Mouse (Mus musculus) intestine, postnatal 0 days (tissue): Measurements from ENCODE around the gene 1600002K03Rik. TPM values are rescaled to one million over a fixed set of nuclear protein-coding genes. Genes with fewer than 3 reads are reported as not detected.

Experiments
- ATAC-seq: fragments of 200-750 bp; cut with Nextera tagmentation; 2 replicates; pipeline ENCODE4 v1.8.0; 2017; ENCODE audit warnings: mild to moderate bottlenecking, moderate TSS enrichment, moderate library complexity
- H3K27ac ChIP-seq: fragments of 300-500 bp; sonication (generic); 2 replicates; pipeline ENCODE4 v1.5.1; 2014; ENCODE audit warnings: mild to moderate bottlenecking, low read depth, low read length, moderate library complexity
- H3K27me3 ChIP-seq: fragments of 300-500 bp; sonication (generic); replicated peaks from 2 replicates; pipeline ENCODE4 v1.6.1; 2014; ENCODE audit warnings: low read length, mixed read lengths; ENCODE audit not compliant: control insufficient read depth, insufficient read depth
- H3K36me3 ChIP-seq: fragments of 300-500 bp; sonication (generic); 2 replicates; pipeline ENCODE4 v1.6.1; 2014; ENCODE audit warnings: mild to moderate bottlenecking, moderate library complexity; ENCODE audit not compliant: control insufficient read depth, insufficient read depth
- H3K4me1 ChIP-seq: fragments of 300-500 bp; sonication (generic); replicated peaks from 2 replicates; pipeline ENCODE4 v1.6.1; 2014; ENCODE audit warnings: antibody characterized with exemption, low read length, mixed read lengths; ENCODE audit not compliant: control insufficient read depth, insufficient read depth
- H3K4me2 ChIP-seq: fragments of 300-500 bp; sonication (generic); replicated peaks from 2 replicates; pipeline ENCODE4 v1.6.1; 2014; ENCODE audit warnings: low read depth, mild to moderate bottlenecking, moderate library complexity
- H3K4me3 ChIP-seq: fragments of 300-500 bp; sonication (generic); 2 replicates; pipeline ENCODE4 v1.5.1; 2014; ENCODE audit warnings: low read depth, low read length
- H3K9ac ChIP-seq: fragments of 300-500 bp; sonication (generic); 2 replicates; pipeline ENCODE4 v1.6.1; 2014; ENCODE audit warnings: mild to moderate bottlenecking, low read depth, low read length
- H3K9me3 ChIP-seq: fragments of 300-500 bp; sonication (generic); 2 replicates; pipeline ENCODE4 v1.6.1; 2016; ENCODE audit warnings: mixed run types; ENCODE audit not compliant: control insufficient read depth
- CTCF ChIP-seq: sonication (generic); IDR thresholded peaks from 2 replicates; pipeline ENCODE4 v1.5.1; 2016; ENCODE audit warnings: low read depth, mild to moderate bottlenecking, control low read depth, antibody characterized with exemption, moderate library complexity
- WGBS: fragments of 180-500 bp; shearing (Covaris S2); extraction: QIAGEN DNeasy Blood & Tissue Kit; methylation state at CpG from one replicate; pipeline ENCODE4 v1.1.7; 2014; 5-methylcytosine and 5-hydroxymethylcytosine counted together
- polyA plus RNA-seq: library from polyadenylated mRNA; unstranded; fragments of >200 nt; fragmentation: Nextera tagmentation; extraction: Ambion mirVana; gene quantifications from 2 replicates; pipeline ENCODE4 v1.2.1, GENCODE M21; 2015

Gene 1600002K03Rik
- polyA plus RNA-seq, 1 experiment from 2014 or later = 13.9 TPM

GRCm38 (mm10) chr10:80171760-80172526, 801 bp upstream of the 1600002K03Rik start:
- H3K9ac ChIP-seq = peak overlapping the region; percentile 24; the same call in 1 of the 2 replicates
- peaks cover 34% of the 10 kb centered on the region for H3K36me3 ChIP-seq
- peak overlapping the region; percentile 83 for H3K27ac ChIP-seq
- no peak for ATAC-seq
- no peaks in the 10 kb centered on the region for H3K9me3 ChIP-seq
- WGBS = 85% methylated on average over 45 of the region's 45 CpGs
- peak overlapping the region; percentile 63 for H3K4me2 ChIP-seq
- no peak overlapping the region; the same call in 1 of the 2 replicates for H3K4me3 ChIP-seq
- no peaks in the 10 kb centered on the region for H3K4me1 ChIP-seq
- TF ChIP-seq CTCF = no peak
- no peaks in the 10 kb centered on the region for H3K27me3 ChIP-seq

GRCm38 (mm10) chr10:80173358-80173757, 614 bp downstream of the 1600002K03Rik start:
- Histone ChIP-seq H3K36me3 (peaks cover 34% of the 10 kb centered on the region), H3K4me1 (no peaks in the 10 kb centered on the region), H3K9me3 (no peaks in the 10 kb centered on the region), H3K27me3 (no peaks in the 10 kb centered on the region), H3K4me2 (peak overlapping the region; percentile 63), H3K9ac (no peak overlapping the region), H3K4me3 (peak overlapping the region; percentile 45), H3K27ac (peak overlapping the region; percentile 83; the same call in 1 of the 2 replicates)
- no peak for ATAC-seq
- WGBS = 9% methylated on average over 11 of the region's 11 CpGs
- no peak for TF ChIP-seq CTCF

GRCm38 (mm10) chr10:80173955-80174640, 1.4 kb downstream of the 1600002K03Rik start:
- Histone ChIP-seq H3K4me2 (no peak overlapping the region), H3K9ac (no peak overlapping the region), H3K27me3 (no peaks in the 10 kb centered on the region), H3K4me1 (no peaks in the 10 kb centered on the region), H3K36me3 (peaks cover 34% of the 10 kb centered on the region), H3K27ac (no peak overlapping the region), H3K9me3 (no peaks in the 10 kb centered on the region), H3K4me3 (no peak overlapping the region)
- ATAC-seq = no peak
- no peak for TF ChIP-seq CTCF
- WGBS = 87% methylated on average over 10 of the region's 10 CpGs

- Histone ChIP-seq H3K9ac (no peak overlapping the region), H3K4me1 (no peaks in the 10 kb centered on the region), H3K4me2 (no peak overlapping the region), H3K4me3 (no peak overlapping the region), H3K27me3 (no peaks in the 10 kb centered on the region), H3K36me3 (peaks cover 28% of the 10 kb centered on the region), H3K9me3 (no peaks in the 10 kb centered on the region), H3K27ac (no peak overlapping the region)
- peak; percentile 72 for TF ChIP-seq CTCF
- WGBS = 42% methylated on average over 2 of the region's 2 CpGs
- ATAC-seq = no peak
Observed at GRCm38 (mm10) chr10:80174705-80175104, 2.0 kb downstream of the 1600002K03Rik start.

GRCm38 (mm10) chr10:80175536-80176269, 3.0 kb downstream of the 1600002K03Rik start:
- Histone ChIP-seq H3K9ac (no peak overlapping the region), H3K27ac (no peak overlapping the region), H3K36me3 (peaks cover 18% of the 10 kb centered on the region), H3K4me1 (no peaks in the 10 kb centered on the region), H3K27me3 (no peaks in the 10 kb centered on the region), H3K4me2 (no peak overlapping the region), H3K4me3 (no peak overlapping the region), H3K9me3 (no peaks in the 10 kb centered on the region)
- WGBS = 32% methylated on average over 4 of the region's 4 CpGs
- TF ChIP-seq CTCF = peak; percentile 80
- no peak for ATAC-seq

GRCm38 (mm10) chr10:80176270-80176834, 3.6 kb downstream of the 1600002K03Rik start:
- Histone ChIP-seq H3K9me3 (no peaks in the 10 kb centered on the region), H3K4me2 (no peak overlapping the region), H3K9ac (no peak overlapping the region), H3K4me1 (no peaks in the 10 kb centered on the region), H3K27ac (no peak overlapping the region), H3K36me3 (peaks cover 12% of the 10 kb centered on the region), H3K4me3 (no peak overlapping the region), H3K27me3 (no peaks in the 10 kb centered on the region)
- no peak for ATAC-seq
- TF ChIP-seq CTCF = no peak
- 78% methylated on average over 5 of the region's 5 CpGs for WGBS
